Mouse (Mus musculus): Measurements from ENCODE around the gene Aarsd1.

DNA sequence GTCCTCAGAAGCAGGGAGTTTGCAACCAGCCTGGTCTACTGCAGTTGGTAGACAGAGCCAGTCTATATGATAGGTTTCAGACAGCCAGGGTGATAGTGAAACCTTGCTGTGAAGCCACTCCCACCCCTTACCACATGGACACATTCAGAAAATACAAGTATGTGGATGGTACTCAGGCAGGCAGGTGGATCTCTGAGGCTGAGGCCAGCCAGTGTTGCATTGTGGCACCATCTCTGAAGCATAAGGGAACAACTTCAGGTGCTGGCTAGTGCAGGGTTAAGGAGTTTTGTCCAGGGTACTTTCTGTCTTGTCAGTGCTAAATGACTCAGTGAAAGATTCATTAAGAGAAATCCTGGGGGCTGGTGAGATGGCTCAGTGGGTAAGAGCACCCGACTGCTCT, 28.9 kb upstream of the Aarsd1 start:
- TF ChIP-seq CTCF (IDR thresholded peaks at IDR 0.05; ENCODE audit: control insufficient read depth, insufficient read depth, low read length), result no peak
- no peak for TF ChIP-seq POLR2A (IDR thresholded peaks at IDR 0.05; ENCODE audit: borderline replicate concordance, control insufficient read depth, low read depth, low read length)

All from bone marrow, adult 2 months (tissue).